Mouse (Mus musculus): Measurements from ENCODE around the gene Slc25a54. TPM values are rescaled to one million over a fixed set of nuclear protein-coding genes. Genes with fewer than 3 reads are reported as not detected.

Slc25a54 gene
- total RNA-seq (2023), result not detected

DNA sequence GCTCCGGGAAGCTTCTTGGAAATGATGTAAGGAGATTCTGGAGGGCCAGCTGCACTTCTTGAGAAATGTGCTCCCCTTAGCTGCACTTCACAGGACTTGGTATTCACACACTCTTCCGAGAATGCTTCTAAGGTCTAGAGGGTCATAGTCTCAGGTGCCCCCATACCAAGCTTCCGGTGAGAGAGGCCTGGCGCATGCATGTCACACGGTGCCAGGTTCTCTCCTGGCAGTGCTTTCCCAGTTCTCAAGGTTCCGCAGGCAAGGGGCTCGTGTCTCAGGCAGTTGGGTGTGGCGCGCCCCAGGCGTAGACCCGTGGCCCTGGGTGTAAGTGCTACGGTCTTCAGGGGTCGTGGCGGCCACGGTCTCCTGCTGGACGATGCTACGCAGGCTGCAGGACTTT lies at the start of gene Slc25a54:
Gene Slc25a54 (plus strand): TSS at position 301 of the 400 bp plus-strand sequence.

DNA sequence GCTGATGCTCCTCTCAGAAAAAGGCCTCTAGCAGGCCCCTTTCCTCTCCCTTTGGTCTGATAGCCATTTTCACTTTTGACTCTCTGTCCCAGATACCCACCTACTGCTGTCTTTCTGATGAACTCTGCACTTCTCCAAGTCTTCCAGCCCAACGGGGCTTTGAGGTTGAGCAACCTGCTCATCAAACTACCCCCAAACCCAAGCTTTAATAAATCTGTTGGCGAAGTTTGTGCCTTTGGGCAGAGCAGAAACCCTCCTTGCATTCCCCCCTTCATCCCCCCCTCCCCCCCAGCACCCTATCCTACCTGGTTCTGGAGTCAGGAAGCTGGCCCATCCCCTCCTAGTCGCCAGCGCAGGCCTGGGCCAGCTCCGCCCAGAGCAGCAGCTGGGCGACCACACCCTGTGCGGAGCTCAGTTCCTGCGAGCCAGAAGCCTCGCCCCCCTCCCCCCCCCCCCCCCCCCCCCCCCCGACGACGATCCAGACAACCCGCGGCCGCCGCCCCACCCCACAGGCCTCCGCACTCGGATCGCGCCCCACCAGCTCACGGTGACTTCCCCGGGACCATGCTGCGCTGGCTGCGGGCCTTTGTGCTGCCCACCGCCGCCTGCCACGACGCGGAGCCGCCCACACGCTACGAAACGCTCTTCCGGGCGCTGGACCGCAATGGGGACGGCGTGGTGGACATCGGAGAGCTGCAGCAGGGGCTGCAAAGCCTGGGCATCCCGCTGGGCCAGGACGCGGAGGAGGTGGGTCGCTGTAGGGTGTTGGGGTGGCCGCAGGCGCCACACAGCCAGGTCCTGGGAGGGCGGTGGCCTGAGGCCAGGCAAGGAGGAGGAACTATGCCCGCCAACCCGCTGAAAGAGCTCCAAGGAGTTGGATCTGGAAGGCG lies 42.6 kb downstream of the Slc25a54 start, which contains the start of gene Slc25a24:
Gene Slc25a24 (plus strand): TSS at position 509 of the 890 bp plus-strand sequence.

Other genes starting within 250 kb of the Slc25a54 start
- 79.2 TPM for gene Stxbp3, start 239.9 kb upstream of the Slc25a54 start, total RNA-seq (2023)
- gene Fndc7, start 190.5 kb upstream of the Slc25a54 start, total RNA-seq (2023), result not detected
- gene Prpf38b, start 168.7 kb upstream of the Slc25a54 start, total RNA-seq (2023), result 244 TPM
- 1.3 TPM for gene Henmt1, start 140.6 kb upstream of the Slc25a54 start, total RNA-seq (2023)
- not detected for gene Gm9857, start 140.0 kb upstream of the Slc25a54 start, total RNA-seq (2023)
- gene Fam102b, start 52.9 kb upstream of the Slc25a54 start, total RNA-seq (2023), result 10.2 TPM
- 8.6 TPM for gene Slc25a24, start 42.7 kb downstream of the Slc25a54 start, total RNA-seq (2023)

All from CD4-positive naive resting alpha-beta T cell, adult 57 days (primary cell).